Mouse (Mus musculus) macrophage (primary cell): ENCODE results near the gene Sugct. TPM values are rescaled to one million over a fixed set of nuclear protein-coding genes. Genes with fewer than 3 reads are reported as not detected.

Experiments
- H3K27ac ChIP-seq: fragments of 350-480 bp; formaldehyde crosslinking; 2 replicates; pipeline ENCODE4 v1.9.0; 2021
- H3K36me3 ChIP-seq: fragments of 350-480 bp; formaldehyde crosslinking; 2 replicates; pipeline ENCODE4 v1.9.0; 2021; ENCODE audit errors: inconsistent target
- H3K4me3 ChIP-seq: fragments of 350-480 bp; formaldehyde crosslinking; 2 replicates; pipeline ENCODE4 v1.9.0; 2021; ENCODE audit errors: inconsistent target
- H3K79me2 ChIP-seq: fragments of 350-480 bp; formaldehyde crosslinking; 2 replicates; pipeline ENCODE4 v1.9.0; 2021; ENCODE audit errors: inconsistent target
- WGBS: methylation state at CpG from one replicate; pipeline ENCODE4 v1.1.7; 2026; ENCODE audit warnings: inconsistent platforms; ENCODE audit not compliant: missing documents; 5-methylcytosine and 5-hydroxymethylcytosine counted together
- polyA plus RNA-seq: library from polyadenylated mRNA; stranded (reverse); fragments of 250-400 nt; gene quantifications from 3 replicates; pipeline ENCODE4 v1.2.4, GENCODE M21; 2018; ENCODE audit warnings: inconsistent platforms

Gene Sugct
- polyA plus RNA-seq, 1 experiment from 2014 or later: 0.50 TPM

DNA sequence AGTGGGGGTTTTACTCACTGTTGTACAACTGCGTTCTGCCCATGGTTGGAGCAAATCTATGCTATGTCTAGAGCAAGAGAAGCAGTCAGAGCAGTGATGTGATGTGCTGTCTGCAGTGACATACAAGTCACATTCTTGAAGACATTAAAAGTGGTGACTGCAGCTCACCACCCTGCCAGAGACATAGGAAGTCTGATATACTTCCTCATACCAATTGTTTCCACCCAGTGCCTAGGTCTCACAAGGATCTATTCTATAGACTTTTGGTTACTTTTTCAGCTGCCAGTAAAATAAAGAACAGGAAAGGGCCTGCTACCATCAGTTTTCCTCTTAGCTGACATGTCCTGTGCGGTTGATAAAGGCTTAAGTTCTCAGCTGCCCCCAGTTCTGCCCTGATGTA, 613.7 kb downstream of the Sugct start:
- WGBS: 51% methylated on average over 2 of the region's 2 CpGs
- Histone ChIP-seq H3K4me3 (no peak overlapping the region), H3K36me3 (no peaks in the 10 kb centered on the region), H3K79me2 (no peaks in the 10 kb centered on the region), H3K27ac (no peak overlapping the region)

DNA sequence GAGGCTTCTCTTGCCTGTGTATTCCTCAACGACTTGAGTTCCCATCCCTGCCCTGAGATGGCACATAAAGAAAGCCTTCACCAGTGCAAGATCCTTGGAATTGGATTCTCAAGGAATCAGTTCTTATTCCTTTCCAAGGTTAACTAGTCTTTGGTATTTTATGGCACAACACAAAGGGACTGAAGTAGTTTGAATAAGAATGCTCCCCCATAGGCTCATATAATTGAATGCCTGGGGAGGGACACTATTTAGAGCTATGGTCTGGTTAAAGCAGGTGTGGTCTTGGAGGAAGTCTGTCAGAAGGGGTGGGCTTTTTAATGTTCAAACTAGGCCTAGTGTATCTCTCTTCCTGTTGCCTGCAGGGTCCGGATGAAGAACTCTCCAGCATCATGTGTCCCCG, 629.8 kb downstream of the Sugct start:
- 88% methylated on average over 3 of the region's 3 CpGs for WGBS
- no peaks in the 10 kb centered on the region for H3K36me3 ChIP-seq
- H3K27ac ChIP-seq: no peak overlapping the region
- H3K79me2 ChIP-seq: no peaks in the 10 kb centered on the region
- H3K4me3 ChIP-seq: no peak overlapping the region

DNA sequence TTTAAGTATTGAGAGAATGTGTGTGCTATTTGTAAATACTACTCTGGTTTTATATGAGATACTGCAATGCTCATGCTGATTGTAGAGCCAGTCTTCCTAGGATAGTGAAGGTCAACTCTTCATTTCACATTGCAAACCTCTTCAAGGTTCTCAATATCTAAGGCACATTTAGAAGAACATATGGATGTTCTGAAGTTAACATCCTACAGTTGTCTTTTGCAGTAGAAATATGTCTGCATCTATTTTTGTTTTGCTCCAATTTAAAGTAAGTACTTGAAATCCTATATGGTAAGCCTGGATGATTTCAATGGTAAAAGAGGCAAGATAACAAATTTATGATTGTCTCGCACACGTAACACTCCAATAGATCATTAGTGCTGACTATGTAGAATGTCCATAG, 638.7 kb downstream of the Sugct start:
- H3K27ac ChIP-seq: no peak overlapping the region
- no peak overlapping the region for H3K4me3 ChIP-seq
- 95% methylated on average over 2 of the region's 2 CpGs for WGBS
- no peaks in the 10 kb centered on the region for H3K79me2 ChIP-seq
- H3K36me3 ChIP-seq: no peaks in the 10 kb centered on the region

DNA sequence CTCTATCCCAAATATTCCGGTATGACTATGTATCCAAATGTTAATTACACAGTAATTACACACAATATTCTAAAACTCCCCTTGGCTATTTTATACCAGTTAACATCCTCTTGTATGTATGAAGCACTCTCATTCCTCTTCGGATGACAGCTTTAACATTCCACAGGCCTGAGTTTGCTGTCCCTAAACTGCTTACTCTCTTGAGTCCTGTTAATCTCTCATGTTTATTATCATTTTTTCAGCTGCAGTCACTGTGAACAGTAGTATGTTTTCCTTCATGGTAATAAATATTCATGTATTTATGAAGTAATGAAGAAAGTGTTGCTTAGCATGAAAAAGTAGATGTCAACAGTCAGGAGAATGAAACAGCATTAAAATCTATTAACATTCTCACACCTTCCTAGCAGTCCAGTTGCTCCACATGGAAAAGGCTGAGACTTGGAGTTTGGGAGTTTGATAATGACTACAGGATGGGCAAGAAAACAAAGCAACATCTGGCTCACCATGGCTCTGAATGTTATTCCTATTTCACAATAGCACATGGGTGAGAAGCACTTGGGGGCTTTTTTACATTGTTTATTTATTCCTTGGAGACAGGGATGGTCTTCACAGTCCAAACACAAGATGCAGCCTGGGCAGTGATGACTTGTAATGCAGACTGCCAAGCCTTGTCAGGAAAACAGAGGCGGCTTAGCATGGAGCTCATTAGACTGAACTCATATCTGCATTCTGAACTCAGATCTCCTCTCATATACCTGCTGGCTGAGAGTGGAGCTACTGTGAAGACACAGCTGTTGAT, 651.7 kb downstream of the Sugct start:
- H3K36me3 ChIP-seq: no peaks in the 10 kb centered on the region
- H3K79me2 ChIP-seq: no peaks in the 10 kb centered on the region
- H3K4me3 ChIP-seq: no peak overlapping the region
- H3K27ac ChIP-seq: no peak overlapping the region
- WGBS: 95% methylated on average over 3 of the region's 3 CpGs

DNA sequence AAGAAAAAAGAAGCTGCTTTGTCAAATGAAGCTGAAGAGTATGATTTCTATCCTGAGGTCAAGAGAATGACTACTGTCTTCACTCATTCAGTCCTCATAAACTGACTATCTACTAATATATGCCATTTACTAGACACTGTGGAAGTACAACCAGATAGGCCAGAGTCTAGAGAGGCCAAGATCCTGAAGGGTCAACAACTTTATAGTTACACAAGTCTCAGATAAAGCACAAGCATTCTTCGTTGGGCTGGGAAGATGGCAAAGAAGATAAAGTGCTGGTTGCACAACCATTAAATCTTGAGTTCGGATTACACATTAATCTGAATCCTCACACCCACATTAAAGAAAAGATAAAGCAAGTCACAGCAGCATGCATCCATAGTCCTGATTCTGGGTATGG, 653.0 kb downstream of the Sugct start:
- no peaks in the 10 kb centered on the region for H3K36me3 ChIP-seq
- no peak overlapping the region for H3K27ac ChIP-seq
- H3K4me3 ChIP-seq: no peak overlapping the region
- 69% methylated on average over 2 of the region's 2 CpGs for WGBS
- no peaks in the 10 kb centered on the region for H3K79me2 ChIP-seq

DNA sequence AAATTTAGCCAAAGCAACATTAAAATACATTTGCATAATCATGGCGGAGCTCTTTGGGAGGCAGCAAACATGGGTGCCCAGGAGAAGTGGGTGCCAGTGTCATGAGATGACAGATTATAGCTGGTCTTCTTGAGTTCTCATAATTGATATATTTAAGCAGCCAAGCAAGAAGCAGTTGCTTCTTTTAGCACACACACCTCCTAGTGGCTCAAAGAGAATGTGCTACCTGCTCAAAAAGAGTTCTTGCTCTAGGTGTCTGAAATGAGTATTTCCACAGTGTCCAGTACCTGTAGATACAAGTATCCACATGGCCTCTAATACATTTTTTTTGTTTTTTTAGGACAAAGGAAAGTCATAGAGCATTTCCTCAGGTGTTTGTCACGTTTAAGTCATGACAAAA, 655.6 kb downstream of the Sugct start:
- 73% methylated on average over 2 of the region's 2 CpGs for WGBS
- Histone ChIP-seq H3K27ac (no peak overlapping the region), H3K36me3 (no peaks in the 10 kb centered on the region), H3K4me3 (no peak overlapping the region), H3K79me2 (no peaks in the 10 kb centered on the region)

DNA sequence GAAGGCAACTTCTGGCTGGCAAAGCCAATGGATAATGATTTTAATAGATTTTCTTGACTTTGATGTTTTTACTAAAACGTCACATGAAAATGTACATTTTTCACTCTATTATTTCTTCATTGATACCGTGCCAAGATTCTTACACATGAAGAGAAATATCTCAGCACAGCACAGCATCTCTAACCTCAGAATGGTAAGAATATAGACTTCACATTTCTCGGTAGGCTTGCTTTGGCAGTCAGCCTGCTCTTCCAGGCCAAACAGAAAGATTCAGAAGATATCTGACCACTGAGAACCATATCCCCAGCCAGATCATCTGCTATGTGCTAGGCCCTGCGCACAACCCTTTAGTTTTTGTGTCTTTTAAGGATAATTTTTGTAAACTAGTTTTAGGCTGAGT, 657.0 kb downstream of the Sugct start:
- no peaks in the 10 kb centered on the region for H3K79me2 ChIP-seq
- H3K4me3 ChIP-seq: no peak overlapping the region
- H3K36me3 ChIP-seq: no peaks in the 10 kb centered on the region
- H3K27ac ChIP-seq: no peak overlapping the region
- 75% methylated on average over 4 of the region's 4 CpGs for WGBS

DNA sequence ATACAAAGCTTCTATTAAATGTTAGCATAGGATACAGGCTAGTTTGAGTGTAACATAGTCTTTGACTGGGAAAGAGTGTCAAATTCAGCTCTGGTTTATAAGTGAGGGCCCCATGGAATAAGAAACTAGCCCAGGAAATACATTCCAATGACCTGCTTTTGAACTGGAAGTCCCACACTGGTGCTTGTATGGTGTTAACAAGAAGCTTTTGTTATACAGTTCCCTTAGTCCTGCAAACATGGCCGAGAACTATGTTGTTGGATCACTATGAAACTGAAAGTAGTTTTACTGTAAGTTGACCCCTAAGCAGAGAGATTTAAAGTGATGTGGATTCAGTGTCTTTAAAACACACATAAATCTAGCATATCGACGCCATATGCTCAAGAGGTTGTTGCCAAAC, 657.5 kb downstream of the Sugct start:
- no peak overlapping the region for H3K27ac ChIP-seq
- WGBS: 88% methylated on average over 3 of the region's 3 CpGs
- no peaks in the 10 kb centered on the region for H3K36me3 ChIP-seq
- no peaks in the 10 kb centered on the region for H3K79me2 ChIP-seq
- H3K4me3 ChIP-seq: no peak overlapping the region

DNA sequence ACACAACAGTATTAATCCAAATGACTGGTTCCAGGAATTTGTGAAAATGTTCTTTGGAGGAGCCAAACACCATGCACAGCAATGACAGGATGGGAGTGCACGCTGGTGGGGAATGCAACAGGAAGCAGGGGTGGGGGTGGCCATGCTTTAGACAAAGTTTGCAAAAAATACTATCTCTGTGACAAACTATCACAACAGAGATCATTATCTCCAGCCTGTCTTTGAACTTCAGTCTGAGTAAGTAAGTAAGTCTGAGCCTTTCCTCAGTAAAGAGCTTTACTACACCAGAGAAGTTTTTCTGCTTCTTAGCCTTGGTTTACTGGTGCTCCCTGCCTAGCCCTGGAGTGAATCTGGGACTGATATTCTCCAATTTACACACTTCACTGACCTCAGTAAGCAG, 664.6 kb downstream of the Sugct start:
- no peaks in the 10 kb centered on the region for H3K79me2 ChIP-seq
- no peaks in the 10 kb centered on the region for H3K36me3 ChIP-seq
- no peak overlapping the region for H3K4me3 ChIP-seq
- H3K27ac ChIP-seq: no peak overlapping the region
- 20% methylated on average over 1 of the region's 1 CpGs for WGBS

DNA sequence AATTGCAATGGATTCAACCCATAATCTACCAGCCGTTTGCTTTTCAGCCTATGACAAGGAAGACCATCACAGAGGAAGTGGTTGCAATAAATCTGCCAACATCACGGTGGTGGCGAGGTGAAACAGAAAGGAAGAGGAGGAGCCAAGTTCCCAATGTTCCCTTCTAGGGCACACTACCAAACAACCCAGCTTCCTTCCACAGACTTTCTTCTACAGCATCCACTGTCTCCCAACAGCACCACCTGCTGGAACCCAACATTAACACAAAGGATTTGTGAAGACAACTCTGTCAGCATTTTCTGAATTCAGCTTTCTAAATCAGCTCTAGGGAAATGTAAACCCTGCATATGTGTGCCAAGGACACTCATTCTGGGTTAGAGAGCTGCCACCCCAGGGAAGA, 666.8 kb downstream of the Sugct start:
- 2% methylated on average over 3 of the region's 3 CpGs for WGBS
- Histone ChIP-seq H3K4me3 (no peak overlapping the region), H3K27ac (no peak overlapping the region)

DNA sequence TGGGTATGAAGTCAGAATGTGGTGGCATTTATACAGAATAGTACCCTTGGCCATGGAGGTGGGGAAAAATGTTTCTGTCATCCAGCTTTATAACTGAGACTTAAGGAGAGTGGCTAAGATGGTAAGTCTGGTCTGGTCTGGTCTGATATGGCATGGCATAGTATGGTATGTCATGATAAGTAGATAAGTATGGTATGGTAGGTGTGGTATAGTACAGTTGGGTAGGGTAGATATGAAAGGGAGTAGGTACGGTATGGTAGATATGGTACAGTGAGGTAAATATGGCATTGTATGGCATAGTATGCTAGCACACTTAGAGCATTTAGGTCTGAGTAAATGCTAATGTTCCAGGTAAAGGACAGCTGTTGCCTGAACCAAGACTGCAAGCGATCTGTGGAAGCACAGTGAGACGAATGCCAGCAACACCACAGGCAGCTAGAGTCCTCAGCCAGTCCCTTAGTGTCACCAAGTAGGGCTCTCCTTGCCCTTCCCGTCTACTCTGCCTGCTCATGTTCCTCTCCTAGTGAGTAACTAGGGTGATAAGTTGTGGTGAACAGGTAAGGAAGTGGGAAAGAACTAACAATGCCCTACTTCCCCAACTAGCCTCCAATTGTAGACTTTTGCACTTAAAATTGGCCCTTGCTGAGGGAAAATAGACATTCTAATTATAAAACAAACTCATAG, 667.4 kb downstream of the Sugct start:
- Histone ChIP-seq H3K4me3 (no peak overlapping the region), H3K79me2 (no peaks in the 10 kb centered on the region), H3K27ac (no peak overlapping the region), H3K36me3 (no peaks in the 10 kb centered on the region)
- 60% methylated on average over 4 of the region's 4 CpGs for WGBS

More for the DNA sequence above, 666.8 kb downstream of the Sugct start:
- no peaks in the 10 kb centered on the region for H3K36me3 ChIP-seq
- H3K79me2 ChIP-seq: no peaks in the 10 kb centered on the region

DNA sequence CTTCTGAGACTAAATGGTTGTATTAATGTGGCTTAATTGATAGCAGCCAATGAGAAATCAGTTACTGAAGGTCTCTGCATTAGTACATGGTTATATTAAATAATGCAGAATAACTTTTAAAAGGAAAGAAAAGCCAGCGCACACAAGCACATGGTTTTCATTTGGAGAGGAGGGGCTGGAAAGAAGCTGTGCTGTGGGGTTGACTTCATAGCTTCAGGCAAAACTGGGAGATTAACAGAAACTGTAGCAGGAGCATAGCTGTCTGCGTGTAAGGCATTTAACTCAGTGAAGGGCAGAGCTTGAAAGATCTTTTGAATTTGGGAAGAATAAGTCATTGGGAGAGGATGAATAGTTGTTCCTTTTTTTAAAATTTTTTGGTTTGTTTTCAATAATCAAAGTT, 668.4 kb downstream of the Sugct start:
- 88% methylated on average over 2 of the region's 2 CpGs for WGBS

DNA sequence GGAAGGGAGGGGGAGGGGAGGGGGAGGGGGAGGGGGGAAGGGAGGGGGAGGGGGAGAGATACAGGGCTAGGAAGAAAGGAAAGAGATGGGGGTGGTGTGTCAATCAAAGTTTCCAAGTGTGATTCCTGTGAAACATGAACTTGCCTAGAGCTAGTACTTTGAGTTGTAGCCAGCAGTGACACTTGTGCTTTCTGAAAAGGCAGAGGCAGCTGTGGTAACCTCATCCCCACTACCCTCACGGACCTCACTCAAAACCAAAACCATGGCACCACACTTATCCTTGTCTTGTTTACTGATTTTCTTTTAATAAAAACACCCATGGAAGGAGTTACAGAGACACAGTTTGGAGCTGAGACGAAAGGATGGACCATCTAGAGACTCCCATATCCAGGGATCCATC, 698.9 kb downstream of the Sugct start:
- Histone ChIP-seq H3K79me2 (no peaks in the 10 kb centered on the region), H3K27ac (no peak overlapping the region), H3K36me3 (no peaks in the 10 kb centered on the region), H3K4me3 (no peak overlapping the region)
- 83% methylated on average over 2 of the region's 2 CpGs for WGBS

More for the DNA sequence above, 668.4 kb downstream of the Sugct start:
- Histone ChIP-seq H3K27ac (no peak overlapping the region), H3K4me3 (no peak overlapping the region), H3K36me3 (no peaks in the 10 kb centered on the region), H3K79me2 (no peaks in the 10 kb centered on the region)

DNA sequence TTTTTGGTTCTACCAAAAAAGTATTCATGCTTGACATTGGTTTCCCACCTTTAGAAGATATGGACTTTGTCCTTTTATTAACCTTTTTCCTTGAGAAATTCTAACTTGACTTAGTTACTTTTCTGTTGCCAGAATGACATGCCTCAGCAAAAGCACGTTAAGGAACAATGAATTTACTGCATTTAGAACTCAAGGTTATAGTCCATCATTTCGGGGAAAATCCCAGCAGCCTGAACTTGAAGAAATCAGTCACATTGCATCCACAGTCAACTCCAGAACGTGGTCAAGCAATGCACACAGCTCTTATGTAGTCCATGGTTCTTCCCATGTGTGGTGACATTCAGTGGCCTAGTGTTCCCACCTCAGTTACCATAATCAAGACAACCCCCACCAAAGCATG, 700.0 kb downstream of the Sugct start:
- H3K27ac ChIP-seq: no peak overlapping the region

DNA sequence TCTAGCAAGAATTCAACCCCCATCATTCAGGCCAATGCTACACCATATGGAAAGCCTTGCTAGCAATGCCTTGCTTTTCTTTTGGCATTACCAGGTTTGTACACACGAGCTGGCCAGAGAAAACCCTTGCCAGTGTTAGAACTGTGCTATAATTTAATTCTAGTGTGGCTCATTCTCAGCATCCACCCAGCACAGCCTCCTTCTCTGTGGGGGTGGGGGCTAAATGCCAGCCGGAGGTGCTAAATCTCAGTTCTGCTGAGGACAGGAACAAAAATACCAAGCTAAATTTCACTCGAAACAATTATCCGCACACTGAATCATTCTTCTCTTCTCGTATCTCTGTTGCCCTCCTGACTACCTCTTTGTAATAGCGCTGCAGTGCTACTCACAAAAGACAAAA, 717.6 kb downstream of the Sugct start:
- WGBS: 95% methylated on average over 6 of the region's 6 CpGs
- H3K27ac ChIP-seq: no peak overlapping the region

More for the DNA sequence above, 700.0 kb downstream of the Sugct start:
- Histone ChIP-seq H3K79me2 (no peaks in the 10 kb centered on the region), H3K4me3 (no peak overlapping the region), H3K36me3 (no peaks in the 10 kb centered on the region)
- WGBS: 83% methylated on average over 3 of the region's 3 CpGs

More for the DNA sequence above, 717.6 kb downstream of the Sugct start:
- Histone ChIP-seq H3K4me3 (no peak overlapping the region), H3K36me3 (no peaks in the 10 kb centered on the region), H3K79me2 (no peaks in the 10 kb centered on the region)
